Mouse (Mus musculus) kidney, postnatal 10 days (tissue): ENCODE measurements around the gene Slc34a1.
A peak's percentile ranks its signal among the peaks of the same experiment; 100 is the strongest.

Experiments used
- DNase-seq: peaks from one replicate; pipeline ENCODE4 v3.0.0; 2021; ENCODE audit warnings: mixed read lengths

Slc34a1 gene

DNA sequence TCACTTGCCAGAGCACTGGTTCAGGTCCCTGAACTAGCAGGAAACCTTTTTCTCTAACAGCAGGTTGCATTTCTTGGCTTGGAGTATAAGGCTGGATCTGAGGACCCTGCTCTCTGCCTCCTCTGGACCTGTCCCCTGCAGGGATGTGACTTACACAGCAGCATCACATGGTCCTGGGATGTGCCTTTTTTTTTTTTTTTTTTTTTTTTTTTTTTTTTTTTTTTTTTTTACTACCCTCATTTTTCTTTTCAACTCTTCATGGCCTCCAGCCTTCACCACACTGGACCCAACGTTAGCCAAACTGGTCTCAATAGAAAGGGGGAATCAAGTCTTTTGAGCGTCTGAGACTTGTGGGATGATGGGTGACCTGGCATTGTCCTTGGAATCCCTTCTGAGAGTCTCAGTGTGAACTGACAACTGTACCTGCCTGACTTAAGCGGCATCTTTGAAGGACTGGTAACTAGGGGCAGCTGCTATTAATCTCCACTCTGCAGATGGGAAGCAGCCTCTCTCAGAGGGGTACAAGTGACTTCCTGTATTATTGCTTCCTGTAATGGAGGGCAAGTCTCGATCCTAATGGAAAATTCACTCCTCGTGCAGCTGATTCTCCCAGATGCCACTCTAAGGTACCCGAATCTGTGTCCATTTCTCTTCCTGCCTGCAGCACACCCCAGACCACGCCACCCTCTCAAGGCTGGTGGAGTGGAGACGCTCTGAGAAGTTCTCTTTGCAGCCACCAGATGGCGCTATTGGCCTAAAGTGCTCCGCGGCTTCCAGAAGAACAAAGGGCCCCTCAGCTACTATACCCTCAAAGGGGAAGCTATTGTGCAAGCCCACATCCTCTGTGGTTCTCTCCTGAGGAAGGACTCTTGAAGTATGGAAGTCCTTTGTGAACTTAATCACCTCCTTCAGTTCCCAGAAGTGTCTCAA lies 7.1 kb downstream of the Slc34a1 start:
- peak; percentile 88 for DNase-seq

DNA sequence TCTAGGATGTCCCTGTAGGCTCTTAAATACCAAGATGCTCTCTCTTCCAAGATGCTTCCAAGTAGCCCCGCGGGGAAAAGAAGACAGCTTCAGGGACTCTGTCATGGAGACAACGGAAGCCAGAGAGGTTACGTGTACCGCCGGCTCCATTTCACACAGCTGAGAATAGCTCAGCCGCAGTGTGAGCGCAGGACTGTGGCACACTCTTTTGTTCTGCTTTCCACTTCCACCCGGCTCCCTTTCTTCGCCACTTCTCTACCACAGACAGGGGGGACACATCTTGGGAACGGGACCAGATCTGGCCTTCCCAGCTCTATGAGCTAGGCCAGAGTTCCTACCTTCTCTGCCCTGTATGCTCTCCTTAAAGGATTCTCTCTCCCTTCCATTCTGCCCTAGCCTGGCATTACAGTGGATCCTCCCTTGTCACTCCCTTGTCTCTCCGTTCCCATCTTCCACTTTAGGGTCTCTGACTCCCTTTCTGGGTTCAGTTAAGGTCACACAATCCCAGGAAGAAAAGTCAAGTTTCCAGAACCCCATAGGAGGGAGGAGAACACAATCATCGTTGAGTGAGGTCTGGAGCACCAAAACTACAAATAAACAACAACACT lies 7.9 kb downstream of the Slc34a1 start:
- no peak for DNase-seq

DNA sequence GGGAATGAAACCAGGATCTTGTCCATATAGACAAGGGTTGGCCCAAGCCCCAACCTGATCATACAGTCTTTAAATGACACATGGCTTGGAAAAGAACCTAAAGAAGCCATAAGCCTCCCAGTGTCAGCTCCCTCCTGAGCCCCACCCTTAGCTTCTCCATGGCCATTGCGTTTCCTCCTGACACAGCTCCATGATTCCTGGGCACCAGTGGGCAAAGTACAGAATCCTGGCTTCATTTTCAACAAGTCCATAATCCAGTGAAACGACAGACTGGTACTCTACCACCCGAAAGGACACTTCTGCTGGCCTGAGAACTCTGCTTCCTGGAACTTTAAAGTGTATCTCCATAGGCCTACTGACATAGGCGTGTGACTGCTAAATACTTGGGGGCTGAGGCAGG lies 9.4 kb downstream of the Slc34a1 start:
- no peak for DNase-seq

DNA sequence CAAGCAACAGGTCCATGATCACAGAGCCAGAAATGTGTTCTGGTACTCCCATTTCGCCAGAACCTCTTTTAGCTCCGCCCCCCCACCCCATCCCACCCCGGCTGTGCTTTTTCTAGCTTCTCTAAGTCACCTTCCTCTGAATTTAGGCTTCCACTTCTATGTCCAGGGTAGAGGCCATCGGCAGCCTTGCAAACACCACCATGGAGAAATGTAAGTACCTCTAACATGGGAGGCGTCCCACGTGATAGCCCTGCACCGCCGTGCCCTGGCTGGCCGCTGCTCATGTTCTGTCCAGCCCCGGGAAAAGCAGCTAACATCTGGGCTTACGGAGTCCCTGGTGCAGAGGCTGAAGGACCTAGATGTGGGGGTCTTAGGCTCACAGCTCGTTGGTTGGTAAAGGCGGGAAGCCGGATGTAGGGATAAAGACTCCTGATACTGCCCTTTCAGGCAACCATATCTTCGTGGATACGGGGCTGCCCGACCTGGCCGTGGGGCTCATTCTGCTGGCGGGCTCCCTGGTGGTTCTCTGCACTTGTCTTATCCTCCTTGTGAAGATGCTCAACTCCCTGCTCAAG lies 10.6 kb downstream of the Slc34a1 start:
- no peak for DNase-seq

DNA sequence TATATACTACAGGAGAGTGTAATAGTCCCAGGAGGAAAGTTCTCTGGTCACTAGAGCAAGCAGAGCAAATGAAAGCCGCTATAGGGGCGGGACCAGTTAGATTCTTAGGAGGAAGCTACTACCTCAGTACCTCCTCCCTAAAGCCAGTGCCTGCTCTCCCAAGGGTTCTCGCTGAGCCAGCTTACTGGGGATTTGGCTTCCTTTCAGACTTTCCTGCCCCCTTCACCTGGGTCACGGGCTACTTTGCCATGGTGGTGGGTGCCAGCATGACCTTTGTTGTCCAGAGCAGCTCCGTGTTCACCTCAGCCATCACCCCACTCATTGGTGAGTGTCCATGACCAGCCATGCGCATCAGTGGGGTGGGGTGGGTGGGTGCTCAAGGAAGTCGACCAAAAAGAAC lies 13.8 kb downstream of the Slc34a1 start:
- no peak for DNase-seq

DNA sequence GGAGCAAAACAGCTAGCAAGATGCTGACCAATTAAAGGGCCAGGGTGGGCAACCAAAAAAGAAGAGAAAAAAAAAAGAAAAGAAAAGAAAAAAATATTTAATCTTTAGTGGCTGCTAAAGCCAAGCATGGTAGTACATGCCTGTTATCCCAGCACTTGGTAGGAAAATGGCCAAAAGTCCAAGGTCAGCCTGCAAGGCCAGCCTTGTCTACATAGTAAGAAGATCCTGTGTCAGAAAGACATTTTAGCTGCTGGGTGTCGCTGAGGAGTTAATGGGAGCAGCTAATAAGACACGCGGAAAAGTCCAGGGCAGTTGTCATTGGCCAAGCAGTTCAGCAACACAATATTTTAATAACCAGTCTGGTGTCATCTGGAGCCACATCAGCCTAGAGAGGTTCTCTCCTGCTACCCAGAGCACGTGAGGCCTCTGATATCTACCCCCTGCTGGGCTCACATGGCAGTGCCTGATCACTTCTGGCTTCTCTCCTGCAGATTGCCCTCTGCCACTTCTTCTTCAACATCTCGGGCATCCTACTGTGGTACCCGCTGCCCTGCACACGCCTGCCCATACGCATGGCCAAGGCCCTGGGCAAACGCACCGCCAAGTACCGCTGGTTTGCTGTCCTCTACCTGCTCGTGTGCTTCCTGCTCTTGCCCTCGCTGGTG lies 14.8 kb downstream of the Slc34a1 start:
- no peak for DNase-seq

DNA sequence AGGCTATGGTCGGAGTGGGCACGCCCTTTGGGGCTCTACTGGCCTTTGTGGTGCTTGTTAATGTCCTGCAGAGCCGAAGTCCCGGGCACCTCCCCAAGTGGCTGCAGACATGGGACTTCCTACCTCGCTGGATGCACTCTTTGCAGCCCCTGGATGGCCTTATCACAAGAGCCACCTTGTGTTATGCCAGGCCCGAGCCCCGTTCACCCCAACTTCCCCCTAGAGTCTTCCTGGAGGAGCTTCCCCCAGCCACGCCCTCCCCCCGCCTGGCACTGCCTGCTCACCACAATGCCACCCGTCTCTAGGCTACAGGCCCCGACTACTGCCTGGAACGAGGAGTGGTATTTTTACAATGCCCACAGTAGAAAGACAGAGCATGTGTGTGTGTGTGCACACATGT lies 15.3 kb downstream of the Slc34a1 start:
- DNase-seq = no peak

DNA sequence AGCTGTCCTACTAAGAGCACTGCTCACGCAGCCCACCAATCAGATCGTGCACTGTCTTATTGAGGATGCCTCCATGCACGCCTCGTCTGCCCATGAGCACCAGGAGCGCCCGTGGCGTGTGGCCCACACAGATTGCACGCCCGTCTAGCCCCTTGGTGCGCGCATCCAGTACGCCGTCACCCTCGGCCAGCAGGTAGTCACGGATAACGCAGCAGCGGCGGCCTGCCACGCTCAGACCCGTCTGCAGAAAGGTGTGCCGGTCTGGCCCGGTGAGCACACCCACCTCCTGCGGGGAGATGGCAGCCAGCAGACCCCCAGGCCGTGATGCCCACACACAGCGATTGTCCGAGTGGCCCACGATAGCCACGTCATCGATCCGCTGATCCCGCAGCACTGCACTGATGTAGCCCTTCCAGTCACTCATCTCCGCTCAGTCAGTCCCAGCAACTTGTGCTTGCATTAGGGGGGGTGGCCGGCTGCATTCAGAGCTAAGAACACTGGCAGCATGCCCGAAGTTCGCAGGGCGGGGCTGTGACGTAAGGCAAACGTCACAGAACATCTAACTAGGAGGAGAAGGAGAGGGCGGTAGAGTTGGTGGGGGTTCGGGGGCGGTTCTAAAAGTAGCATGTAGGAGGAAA lies 16.9 kb downstream of the Slc34a1 start, which contains the start of gene Pfn3:
Gene Pfn3, minus strand, starts transcription at position 490 of the 638 bp plus-strand sequence.
- peak; percentile 90 for DNase-seq

DNA sequence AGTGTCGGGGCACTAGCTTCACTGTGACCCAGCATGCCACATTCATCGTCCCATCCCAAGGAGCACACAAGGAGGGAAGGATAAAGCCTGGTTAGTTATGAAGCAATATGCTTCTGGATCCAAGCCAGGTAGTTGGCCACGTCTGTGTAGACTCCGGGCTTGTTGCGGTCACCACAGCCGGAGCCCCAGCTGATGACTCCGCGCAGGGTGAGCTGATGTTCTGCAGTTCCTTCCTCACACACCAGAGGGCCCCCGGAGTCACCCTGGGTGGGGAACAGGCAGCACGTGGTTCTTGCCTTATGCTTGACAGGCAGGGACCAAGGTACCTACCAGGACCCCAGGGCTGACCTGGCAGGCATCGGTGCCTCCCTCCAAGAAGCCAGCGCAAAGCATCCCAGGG lies 20.0 kb downstream of the Slc34a1 start:
- DNase-seq = peak; percentile 92

DNA sequence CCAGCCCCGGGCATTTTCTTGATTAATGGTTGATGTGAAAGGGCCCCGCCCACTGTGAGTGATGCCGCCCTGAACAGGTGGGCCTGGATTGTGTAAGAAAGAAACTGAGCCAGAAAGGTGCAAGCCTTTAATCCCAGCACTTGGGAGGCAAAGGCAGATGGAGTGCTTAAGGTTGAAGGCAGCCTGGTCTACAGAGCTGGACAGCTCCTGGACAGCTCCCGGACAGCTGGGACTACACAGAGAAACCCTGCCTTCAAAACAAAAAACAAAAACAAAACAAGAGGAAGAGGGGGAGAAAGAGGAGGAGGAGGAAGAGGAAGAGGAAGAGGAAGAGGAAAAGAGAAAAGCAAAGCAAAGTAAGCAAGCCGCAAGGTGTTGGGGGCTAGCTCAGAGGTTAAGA lies 21.2 kb downstream of the Slc34a1 start:
- peak; percentile 43 for DNase-seq

DNA sequence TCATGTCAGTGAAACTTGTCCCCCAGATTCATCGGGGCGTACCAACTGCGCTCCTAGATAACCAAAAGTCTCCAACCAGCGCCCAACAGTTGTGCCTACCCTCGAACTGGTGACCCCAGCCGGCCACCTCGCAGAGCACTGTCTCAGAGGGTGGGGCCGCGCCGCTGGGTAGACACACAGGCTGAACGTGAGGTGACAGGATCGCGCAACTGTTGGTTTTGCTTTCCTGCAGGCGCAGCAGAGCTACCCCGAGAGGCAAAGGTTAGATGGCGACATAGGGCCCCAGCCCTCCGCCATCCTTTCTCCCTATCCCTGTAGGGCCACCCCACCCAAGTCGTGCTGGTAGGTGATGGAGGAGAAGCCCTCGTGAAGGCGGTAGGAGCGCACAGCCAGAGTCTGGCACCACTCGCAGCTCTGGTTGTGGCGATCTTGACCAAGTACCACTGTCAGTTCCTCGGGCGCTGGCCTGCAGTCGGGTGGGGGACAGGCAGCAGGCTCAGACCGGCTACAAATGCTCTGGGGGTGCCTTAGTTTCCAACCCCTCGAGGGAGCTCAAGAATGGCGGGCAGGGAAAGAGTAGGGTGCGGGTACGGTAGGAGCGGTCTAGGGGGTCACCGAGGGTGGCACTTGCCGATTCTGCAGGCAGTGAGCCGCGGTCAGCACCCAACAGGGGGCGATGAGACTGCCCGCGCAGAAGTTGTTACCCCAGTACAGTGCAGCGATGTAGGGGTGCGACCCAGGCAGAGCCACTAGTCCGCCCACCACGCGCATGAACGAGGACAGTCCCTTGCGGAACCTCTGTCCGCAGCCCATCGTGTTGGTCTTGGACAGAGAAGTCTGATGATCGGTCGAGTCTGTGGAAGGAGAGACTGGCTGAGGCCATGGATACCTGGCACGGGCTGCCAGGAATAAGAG lies 22.3 kb downstream of the Slc34a1 start:
- no peak for DNase-seq

DNA sequence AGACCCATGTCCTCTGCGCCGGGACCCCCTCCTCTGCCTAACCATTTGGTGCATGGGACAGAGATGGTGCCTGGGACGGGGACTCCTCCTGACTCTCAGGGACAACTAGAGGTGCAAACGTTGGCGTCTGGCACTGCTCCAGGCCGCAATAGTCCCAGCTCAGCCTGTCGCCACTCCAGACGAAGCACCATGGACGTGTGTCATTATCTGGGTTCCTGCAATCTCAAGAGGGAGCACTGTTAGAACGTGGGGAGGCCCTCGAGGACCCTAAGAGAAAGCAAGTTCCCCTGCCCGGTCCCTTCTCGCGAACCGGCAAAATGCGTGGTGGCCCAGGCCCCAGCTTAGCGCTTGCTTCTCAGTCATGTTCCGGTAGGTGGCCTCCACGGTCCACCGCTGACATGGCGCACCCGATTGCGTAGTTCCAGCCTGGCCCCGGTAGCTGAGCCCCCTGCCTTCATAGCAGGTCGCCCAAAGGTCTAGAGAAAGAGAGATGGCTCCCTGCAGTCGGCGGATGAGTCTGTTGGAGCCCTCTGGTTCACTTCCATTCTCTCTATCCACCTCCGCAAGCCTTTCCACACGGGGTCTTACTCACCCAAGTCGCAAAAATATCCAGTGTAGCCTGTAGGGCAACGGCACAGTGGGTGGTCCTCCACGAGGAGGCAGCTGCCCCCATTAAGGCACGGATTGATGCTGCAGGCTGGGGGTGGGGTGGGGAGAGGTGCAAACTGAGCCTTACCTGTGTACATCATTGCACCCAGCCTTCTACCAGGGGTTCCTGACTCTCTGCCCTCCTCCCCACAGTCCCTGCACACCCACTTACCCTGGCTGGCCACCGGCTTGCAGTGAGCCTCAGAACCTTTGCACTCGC lies 23.2 kb downstream of the Slc34a1 start:
- peak; percentile 82 for DNase-seq

DNA sequence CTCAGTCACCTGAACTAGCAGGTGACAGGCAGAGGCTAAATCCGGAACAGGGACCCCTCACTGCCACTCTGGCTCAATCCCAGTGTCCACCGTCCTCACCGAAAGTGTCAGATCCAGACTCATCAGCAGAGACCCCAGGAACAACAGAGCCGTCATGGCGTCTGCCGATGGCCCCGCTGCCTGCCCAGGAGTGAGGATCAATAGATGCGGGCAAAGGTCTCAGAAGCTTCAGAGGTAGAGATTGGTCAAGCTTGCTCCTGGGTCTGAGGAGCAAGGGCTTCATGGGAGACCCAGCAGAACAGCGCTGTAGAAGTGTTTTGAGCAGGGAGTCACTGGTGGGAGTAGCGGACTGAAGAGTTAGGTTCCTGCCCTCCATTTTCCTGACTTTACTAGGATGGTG lies 28.6 kb downstream of the Slc34a1 start, which contains the start of gene F12:
Gene F12, minus strand, starts transcription at position 181 of the 400 bp plus-strand sequence.
- DNase-seq = peak; percentile 2

DNA sequence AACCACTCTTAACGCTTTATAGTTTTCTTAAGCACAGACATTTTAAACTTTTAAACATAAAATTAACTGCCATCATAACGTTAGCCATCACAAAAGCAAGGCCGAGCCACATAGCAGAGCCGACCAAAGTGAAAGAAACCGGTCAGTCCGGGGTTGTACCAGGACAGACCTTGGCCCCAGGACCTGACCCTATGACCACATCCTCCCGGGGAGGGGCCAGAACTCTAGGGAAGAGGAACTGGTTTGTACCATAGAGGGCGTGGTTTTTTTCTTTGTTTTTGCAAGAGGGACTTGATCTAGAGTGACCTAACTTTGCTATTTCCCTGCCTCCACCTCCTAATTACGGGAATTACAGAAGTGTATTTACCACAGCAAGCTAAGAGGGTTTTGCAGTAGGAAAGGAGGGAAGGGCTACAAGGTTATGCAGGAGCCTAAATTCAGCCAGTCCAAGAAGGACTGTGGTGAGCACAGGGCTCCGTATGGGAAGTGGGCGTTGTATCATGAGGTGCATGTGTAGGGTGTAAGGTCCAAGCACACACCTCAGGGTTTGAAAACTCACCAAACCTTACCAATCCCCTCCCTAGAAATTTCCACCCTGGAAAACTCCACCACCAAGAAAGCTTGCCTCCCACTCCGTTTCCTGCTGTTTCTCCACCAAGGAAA lies 31.4 kb downstream of the Slc34a1 start:
- peak; percentile 71 for DNase-seq

DNA sequence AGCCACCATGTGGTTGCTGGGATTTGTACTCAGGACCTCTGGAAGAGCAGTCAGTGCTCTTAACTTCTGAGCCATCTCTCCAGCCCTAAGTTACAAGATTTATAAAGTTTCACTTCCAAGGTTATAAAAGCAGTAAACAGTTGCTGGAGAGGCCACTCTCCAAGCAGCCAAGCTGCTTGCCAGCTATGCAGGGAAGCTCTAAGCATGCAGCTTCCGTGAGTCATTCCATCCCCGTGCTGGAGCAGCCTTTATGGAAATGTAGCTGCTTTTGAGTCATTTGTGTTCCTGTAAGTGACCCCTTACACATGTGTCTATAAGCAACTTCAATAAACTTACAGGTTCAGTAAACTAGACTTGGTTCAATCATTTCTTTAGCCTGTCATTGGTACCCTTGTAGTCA lies 32.6 kb downstream of the Slc34a1 start:
- peak; percentile 3 for DNase-seq

DNA sequence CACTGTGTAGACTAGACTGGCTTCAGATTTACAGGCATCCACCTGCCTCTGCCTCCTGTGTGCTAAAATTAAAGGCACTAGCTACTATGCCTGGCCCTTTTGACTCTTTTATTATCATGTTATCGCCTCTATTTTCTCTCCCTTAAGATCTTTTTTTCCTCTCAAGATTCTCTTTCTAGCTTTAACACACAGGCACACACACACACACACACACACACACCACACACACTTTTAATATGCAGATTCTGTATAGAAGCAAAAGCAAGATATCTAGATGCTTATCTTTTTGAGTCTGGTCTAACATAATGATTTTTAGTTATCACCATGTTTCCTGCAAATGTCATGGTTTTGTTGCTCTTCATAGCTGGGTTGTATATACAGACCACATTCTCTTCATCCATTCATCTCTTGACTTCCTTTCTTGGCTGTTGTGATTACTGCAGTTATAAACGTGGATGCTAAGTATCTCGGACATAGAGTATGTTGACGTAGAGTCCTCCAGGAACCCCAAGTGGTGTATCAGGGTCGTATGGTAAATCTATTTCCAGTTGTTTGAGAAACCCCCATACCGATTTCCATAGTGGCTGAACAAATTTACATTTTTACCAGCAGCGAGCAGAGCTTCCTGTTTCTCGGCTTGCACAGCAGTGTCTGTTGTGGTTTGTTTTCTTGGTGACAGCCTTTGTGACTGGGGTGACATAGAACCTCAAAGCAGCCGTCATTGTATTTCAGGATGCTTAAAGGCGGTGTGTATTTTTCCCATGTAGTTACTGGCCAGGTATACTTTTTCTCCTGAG lies 34.1 kb downstream of the Slc34a1 start:
- DNase-seq = peak; percentile 2

DNA sequence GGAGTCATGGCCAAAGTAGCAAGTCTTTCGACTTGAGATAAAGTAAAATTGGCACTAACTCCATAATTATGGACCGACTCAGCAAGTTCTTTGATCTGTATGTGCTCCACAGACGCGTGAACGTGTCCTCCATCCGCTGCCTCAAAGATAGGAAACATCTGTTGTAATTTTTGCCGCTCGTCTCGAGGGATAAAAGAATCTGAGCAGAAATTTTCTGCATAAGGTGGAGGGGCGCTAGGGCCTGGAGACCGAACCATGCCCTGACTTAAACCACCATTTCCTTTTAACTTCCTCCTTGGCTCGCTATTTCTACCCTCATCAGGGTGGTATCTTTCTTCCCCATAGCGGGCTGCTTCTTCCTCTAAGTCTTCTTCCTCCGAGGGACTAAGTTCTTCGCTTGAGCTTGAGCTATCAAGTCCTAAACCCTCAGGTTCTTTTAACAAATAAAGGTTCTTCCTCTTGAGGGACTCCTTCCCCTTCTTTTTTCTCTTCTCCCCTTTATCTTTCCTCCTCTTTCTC lies 39.2 kb downstream of the Slc34a1 start:
- DNase-seq = peak; percentile 2

DNA sequence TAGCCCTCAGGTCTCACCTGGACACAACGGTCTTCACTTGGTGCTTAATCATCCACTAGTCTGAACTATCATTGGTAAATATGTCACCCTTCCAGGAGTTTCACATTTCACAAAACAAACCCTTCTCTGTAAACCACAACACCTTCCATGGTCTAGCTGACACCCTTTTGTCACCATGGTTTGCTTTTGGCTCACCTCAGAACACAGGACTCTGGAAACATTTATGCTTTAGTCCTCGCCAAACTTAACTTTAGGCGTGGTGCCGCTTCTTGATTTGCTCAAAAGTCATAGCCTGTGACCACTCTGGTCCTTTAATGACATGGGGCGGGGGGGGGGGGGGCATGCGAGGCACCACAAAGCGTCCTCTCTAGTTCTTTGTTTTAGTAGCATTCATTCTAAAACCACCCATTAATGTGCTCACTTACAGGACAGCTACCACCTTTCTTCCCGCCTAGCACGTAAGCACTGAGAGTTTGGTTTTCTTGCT lies 45.9 kb downstream of the Slc34a1 start:
- DNase-seq = no peak
